ENCODE assay signal across 8 mouse cellular contexts in genomic region chr7:48750164-48750809, GRCm38 (mm10). TPM values are rescaled to one million over a fixed set of nuclear protein-coding genes. Genes with fewer than 3 reads are reported as not detected.
A peak's percentile ranks its signal among the peaks of the same experiment; 100 is the strongest.
DNase-seq lines count a peak whose midpoint lies in the region; ATAC-seq and TF ChIP-seq lines count a peak whose summit lies in the region.

No protein-coding gene starts in this region.

- H3K4me3 ChIP-seq in forebrain, embryonic 12.5 days (replicated peaks), result peak overlapping the region; percentile 41; the same call in 1 of the 2 replicates
- H3K4me3 ChIP-seq in kidney, postnatal 0 days (replicated peaks; ENCODE audit: low read depth, low read length), result no peak overlapping the region

- ATAC-seq in forebrain, embryonic 12.5 days (ENCODE audit: low FRiP score), result peak; percentile 20
- peak; percentile 41; the same call in 1 of the 2 replicates for ATAC-seq in kidney, postnatal 0 days (replicated peaks; ENCODE audit: low FRiP score, low read depth)

- no peak overlapping the region for H3K27ac ChIP-seq in forebrain, embryonic 12.5 days
- 0 out of 2 replicates have a peak overlapping the region, but pooled peaks have one; percentile 13 for H3K27ac ChIP-seq in kidney, postnatal 0 days

- no peak overlapping the region for H3K9ac ChIP-seq in forebrain, embryonic 12.5 days
- H3K9ac ChIP-seq in kidney, postnatal 0 days (ENCODE audit: low read depth, low read length), result no peak overlapping the region

- no peaks in the 10 kb centered on the region for H3K27me3 ChIP-seq in forebrain, embryonic 12.5 days
- no peaks in the 10 kb centered on the region for H3K27me3 ChIP-seq in kidney, postnatal 0 days (ENCODE audit: insufficient read depth, low read length)

- peaks cover 8% of the 10 kb centered on the region; the same call in 1 of the 2 replicates for H3K4me1 ChIP-seq in forebrain, embryonic 12.5 days
- 0 out of 2 replicates have a peak, but pooled peaks cover 3% of the 10 kb centered on the region for H3K4me1 ChIP-seq in kidney, postnatal 0 days (replicated peaks; ENCODE audit: insufficient read depth, low read length)

- WGBS in forebrain, embryonic 12.5 days, result 58% methylated on average over 8 of the region's 8 CpGs
- WGBS in kidney, postnatal 0 days, result 37% methylated on average over 8 of the region's 8 CpGs

- TF ChIP-seq CTCF in kidney, postnatal 0 days (IDR thresholded peaks at IDR 0.05; ENCODE audit: low read depth), result no peak

- H3K9me3 ChIP-seq in forebrain, embryonic 12.5 days, result no peaks in the 10 kb centered on the region
- H3K9me3 ChIP-seq in kidney, postnatal 0 days (replicated peaks; ENCODE audit: low read length), result no peaks in the 10 kb centered on the region

- peak; percentile 25 for DNase-seq in cerebellum, adult 11-12 months
- no peak for DNase-seq in cerebellum, postnatal 36 days
- peak; percentile 75 for DNase-seq in 416B (ENCODE audit: low read depth)
- peak; percentile 22 for DNase-seq in kidney, postnatal 0 days (ENCODE audit: low spot score)
- DNase-seq in lung, postnatal 36 days, result peak; percentile 52
- peak; percentile 2 for DNase-seq in thymus, postnatal 25 days
- no peak for DNase-seq in embryo, embryonic 10.5 days (ENCODE audit: low spot score)

- H3K4me2 ChIP-seq in forebrain, embryonic 12.5 days, result no peak overlapping the region
- peak overlapping the region; percentile 87 for H3K4me2 ChIP-seq in kidney, postnatal 0 days (ENCODE audit: low read length)

- no peaks in the 10 kb centered on the region for H3K36me3 ChIP-seq in forebrain, embryonic 12.5 days (replicated peaks)
- H3K36me3 ChIP-seq in kidney, postnatal 0 days (ENCODE audit: insufficient read depth, low read length), result no peaks in the 10 kb centered on the region

RNA-seq across cellular contexts. Expression of gene Zdhhc13, which starts 38.5 kb away (rescaled TPM):
- 38.9 and 39.5 TPM in 2 replicates for polyA plus RNA-seq in forebrain, embryonic 12.5 days (2016; fragmentation: Nextera tagmentation; extraction: Ambion mirVana)
- polyA plus RNA-seq in kidney, postnatal 0 days (2015; fragmentation: Nextera tagmentation; extraction: Ambion mirVana), result 43.2 and 45.2 TPM in 2 replicates

Comparison
In these comparisons a context has a peak if more than half of its experiments do, and no peak if none do; other contexts are left out.
1. DNase-seq: peak in cerebellum, adult 11-12 months (single experiment), 416B (single experiment), kidney, postnatal 0 days (single experiment), lung, postnatal 36 days (single experiment) and thymus, postnatal 25 days (single experiment); none in cerebellum, postnatal 36 days (0 of 2) and embryo, embryonic 10.5 days (single experiment).